Mouse (Mus musculus) embryonic facial prominence, embryonic 10.5 days (tissue): Measurements from ENCODE around the gene Dpp6. TPM values are rescaled to one million over a fixed set of nuclear protein-coding genes. Genes with fewer than 3 reads are reported as not detected.
"Not testable (repeated sequence)": the region's sequence is repeated elsewhere in the genome, so short reads cannot be mapped to it uniquely, and the experiment has no call there.

ENCODE experiments used
- DNase-seq: peaks from one replicate; pipeline ENCODE4 v3.0.0-alpha.2; 2017; ENCODE audit warnings: low spot score
- H3K27ac ChIP-seq: fragments of 300-500 bp; sonication (generic); replicated peaks from 2 replicates; pipeline ENCODE4 v1.5.1; 2016; ENCODE audit warnings: mild to moderate bottlenecking
- H3K27me3 ChIP-seq: fragments of 300-500 bp; sonication (generic); replicated peaks from 2 replicates; pipeline ENCODE4 v1.6.1; 2016; ENCODE audit warnings: low read depth, mild to moderate bottlenecking; ENCODE audit not compliant: poor library complexity, severe bottlenecking
- H3K36me3 ChIP-seq: fragments of 300-500 bp; sonication (generic); replicated peaks from 2 replicates; pipeline ENCODE4 v1.6.1; 2016; ENCODE audit warnings: mild to moderate bottlenecking, moderate library complexity
- H3K4me1 ChIP-seq: fragments of 300-500 bp; sonication (generic); 2 replicates; pipeline ENCODE4 v1.6.1; 2016
- H3K4me3 ChIP-seq: fragments of 300-500 bp; sonication (generic); 2 replicates; pipeline ENCODE4 v1.5.1; 2016; ENCODE audit warnings: mild to moderate bottlenecking, moderate library complexity
- H3K9me3 ChIP-seq: fragments of 300-500 bp; sonication (generic); 2 replicates; pipeline ENCODE4 v1.6.1; 2016; ENCODE audit warnings: mild to moderate bottlenecking
- WGBS: fragments of 180-500 bp; shearing (Covaris S2); methylation state at CpG from one replicate; pipeline ENCODE4 v1.1.7; 2016; 5-methylcytosine and 5-hydroxymethylcytosine counted together
- polyA plus RNA-seq: library from polyadenylated mRNA; unstranded; fragments of >200 nt; fragmentation: Nextera tagmentation; extraction: Ambion mirVana; gene quantifications from 2 replicates; pipeline ENCODE4 v1.2.1, GENCODE M21; 2016

Dpp6 gene
- polyA plus RNA-seq, 1 experiment from 2014 or later, result 2.4 TPM

DNA sequence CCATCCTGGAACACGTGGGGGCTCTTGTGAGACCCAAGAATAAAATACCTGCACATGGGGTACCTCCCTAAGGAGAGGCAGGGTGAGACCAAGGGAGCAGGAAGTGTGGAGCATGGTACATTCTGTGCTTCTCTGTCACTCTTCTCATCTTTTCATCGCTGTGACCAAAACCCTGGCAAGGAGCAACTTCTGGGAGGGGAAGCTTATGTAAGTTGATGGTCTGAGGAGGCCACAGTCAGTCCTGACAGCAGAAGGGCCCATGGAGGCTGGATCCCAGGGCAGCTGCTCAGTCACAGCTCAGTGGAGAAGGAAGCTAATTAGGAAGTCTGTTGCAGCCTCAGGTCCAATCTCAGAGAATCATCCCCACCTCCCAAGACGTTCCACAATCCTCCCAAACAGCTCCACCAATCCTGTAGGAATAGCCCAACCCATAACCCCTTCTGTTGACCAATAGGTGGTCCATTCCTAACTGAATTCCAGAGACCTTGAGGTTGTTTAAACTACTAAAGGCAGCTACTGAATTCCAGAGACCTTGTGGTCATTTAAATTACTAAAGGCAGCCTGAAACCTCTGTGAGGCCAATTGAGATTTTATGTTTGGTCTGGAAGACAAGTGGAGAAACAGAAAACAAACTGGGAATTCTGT lies 636.3 kb downstream of the Dpp6 start:
- WGBS, result 38% methylated on average over 3 of the region's 3 CpGs
- Histone ChIP-seq H3K36me3 (no peaks in the 10 kb centered on the region), H3K4me1 (no peaks in the 10 kb centered on the region)

DNA sequence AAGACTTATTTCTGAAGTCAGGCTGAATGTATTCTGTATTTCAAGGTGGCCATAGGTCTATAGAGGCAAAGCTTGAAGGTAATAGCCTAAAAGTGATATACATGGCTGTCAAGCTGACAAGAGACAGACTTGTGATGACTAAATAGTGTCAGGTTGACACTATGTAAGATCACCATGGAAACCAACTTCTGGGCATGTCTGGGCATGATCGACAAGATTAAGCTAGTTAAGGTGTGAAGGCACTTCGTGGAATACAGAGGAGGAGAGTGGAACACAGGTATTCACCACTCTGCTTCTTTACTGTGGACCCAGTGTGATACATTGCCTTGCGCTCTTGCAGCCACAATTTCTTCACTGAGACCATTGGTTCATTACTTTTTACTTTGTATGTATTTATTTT lies 637.4 kb downstream of the Dpp6 start:
- no peak overlapping the region for H3K4me3 ChIP-seq
- DNase-seq, result no peak
- no peaks in the 10 kb centered on the region for H3K4me1 ChIP-seq
- H3K27me3 ChIP-seq, result no peaks in the 10 kb centered on the region
- H3K9me3 ChIP-seq, result no peaks in the 10 kb centered on the region
- H3K36me3 ChIP-seq, result no peaks in the 10 kb centered on the region
- WGBS, result 86% methylated on average over 3 of the region's 3 CpGs
- no peak overlapping the region for H3K27ac ChIP-seq

More for the DNA sequence above, 636.3 kb downstream of the Dpp6 start:
- H3K9me3 ChIP-seq, result no peaks in the 10 kb centered on the region
- no peak overlapping the region for H3K4me3 ChIP-seq
- no peaks in the 10 kb centered on the region for H3K27me3 ChIP-seq
- H3K27ac ChIP-seq, result no peak overlapping the region
- DNase-seq, result no peak

DNA sequence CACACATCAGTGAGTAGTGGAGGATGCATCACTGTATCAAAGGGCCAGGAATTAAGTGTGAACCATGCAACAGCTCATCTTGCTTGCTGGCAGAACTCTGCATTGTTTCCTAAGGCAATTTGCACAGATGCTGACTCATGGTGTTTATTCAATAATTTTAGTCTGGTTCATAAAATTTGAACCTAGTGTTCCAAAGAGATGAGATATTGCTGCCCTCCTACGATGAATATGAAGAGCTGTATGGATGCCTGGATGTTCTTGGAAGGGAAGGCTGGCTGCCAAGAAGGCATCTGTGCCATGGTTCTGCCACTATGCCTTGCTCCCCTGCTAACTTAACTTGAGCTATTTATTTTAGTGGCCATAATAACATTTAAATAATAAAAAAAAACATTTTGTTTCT lies 640.0 kb downstream of the Dpp6 start:
- no peaks in the 10 kb centered on the region for H3K27me3 ChIP-seq
- 95% methylated on average over 1 of the region's 1 CpGs for WGBS
- no peak overlapping the region for H3K4me3 ChIP-seq
- H3K4me1 ChIP-seq, result no peaks in the 10 kb centered on the region
- no peaks in the 10 kb centered on the region for H3K9me3 ChIP-seq
- no peaks in the 10 kb centered on the region for H3K36me3 ChIP-seq
- DNase-seq, result no peak
- no peak overlapping the region for H3K27ac ChIP-seq

DNA sequence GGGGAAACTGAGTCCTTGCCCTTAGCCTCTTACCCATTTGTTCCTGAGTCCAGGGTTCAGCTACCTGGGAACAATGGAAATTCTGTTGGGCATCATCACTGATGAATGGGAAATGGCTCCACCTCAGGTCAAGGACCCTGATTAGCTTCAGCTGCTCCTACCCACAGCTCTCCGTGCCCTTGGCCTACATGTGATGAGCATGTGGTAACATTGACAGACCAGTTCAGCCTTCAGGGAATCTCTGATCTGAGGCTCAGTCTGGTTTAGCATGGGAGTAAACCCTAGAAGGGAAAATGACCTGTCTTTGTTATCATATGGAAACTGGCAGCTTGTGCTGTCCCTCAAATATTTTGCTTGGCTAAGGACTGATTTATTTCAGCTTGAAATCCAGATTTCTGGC lies 640.7 kb downstream of the Dpp6 start:
- DNase-seq, result no peak
- Histone ChIP-seq H3K27me3 (no peaks in the 10 kb centered on the region), H3K4me1 (no peaks in the 10 kb centered on the region), H3K9me3 (no peaks in the 10 kb centered on the region), H3K27ac (no peak overlapping the region), H3K36me3 (no peaks in the 10 kb centered on the region), H3K4me3 (no peak overlapping the region)
- WGBS, result 41% methylated on average over 1 of the region's 1 CpGs

DNA sequence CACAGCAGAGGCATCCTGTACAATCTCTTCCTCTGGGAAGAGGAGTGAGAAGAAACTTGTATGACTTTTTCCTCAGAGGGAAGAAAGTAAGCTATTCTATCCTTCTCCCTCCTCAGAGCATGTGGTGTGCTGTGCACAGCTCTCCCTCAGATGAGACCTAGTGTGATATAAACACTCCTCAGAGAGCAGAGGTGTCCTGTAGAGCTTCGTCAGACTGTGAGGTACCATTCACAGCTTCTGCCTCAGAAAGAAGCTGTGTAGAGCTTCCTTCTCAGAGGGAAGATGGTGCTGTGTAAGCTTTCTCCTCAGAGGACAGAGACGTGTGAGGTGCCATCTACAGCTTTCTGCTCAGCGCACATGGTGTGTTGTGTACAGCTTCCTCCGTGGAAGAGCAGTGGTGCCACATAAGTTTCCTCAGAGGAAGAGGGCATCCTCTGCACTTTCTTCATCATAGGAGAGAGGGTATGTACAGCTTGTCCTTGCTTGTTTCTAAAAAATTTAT lies 658.0 kb downstream of the Dpp6 start:
- 83% methylated on average over 4 of the region's 4 CpGs for WGBS
- H3K27ac ChIP-seq, result no peak overlapping the region
- H3K36me3 ChIP-seq, result no peaks in the 10 kb centered on the region
- no peaks in the 10 kb centered on the region for H3K27me3 ChIP-seq
- H3K4me3 ChIP-seq, result no peak overlapping the region
- no peak for DNase-seq
- H3K9me3 ChIP-seq, result no peaks in the 10 kb centered on the region
- no peaks in the 10 kb centered on the region for H3K4me1 ChIP-seq

DNA sequence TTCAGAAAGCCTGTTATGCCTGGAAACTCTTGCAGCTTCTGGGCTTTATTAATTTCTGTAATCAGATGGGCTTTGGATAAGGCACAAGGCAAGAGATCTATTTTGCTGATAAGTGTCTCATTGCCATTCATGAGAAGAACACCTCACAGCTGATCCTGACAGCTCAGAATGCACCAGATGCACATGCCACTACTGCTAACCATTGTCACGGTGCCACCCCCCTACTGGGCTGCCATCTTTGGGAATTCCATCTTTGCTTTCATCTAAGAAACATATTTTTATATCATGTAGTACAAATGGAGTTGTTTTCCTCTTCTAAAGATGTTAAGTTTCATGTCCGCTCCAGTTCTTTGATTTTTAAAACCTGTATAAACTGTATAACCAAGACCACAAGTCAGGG lies 664.7 kb downstream of the Dpp6 start:
- no peak overlapping the region for H3K4me3 ChIP-seq
- H3K9me3 ChIP-seq, result no peaks in the 10 kb centered on the region
- no peak overlapping the region for H3K27ac ChIP-seq
- H3K4me1 ChIP-seq, result no peaks in the 10 kb centered on the region
- H3K36me3 ChIP-seq, result no peaks in the 10 kb centered on the region
- DNase-seq, result no peak
- 87% methylated on average over 2 of the region's 2 CpGs for WGBS
- H3K27me3 ChIP-seq, result no peaks in the 10 kb centered on the region

DNA sequence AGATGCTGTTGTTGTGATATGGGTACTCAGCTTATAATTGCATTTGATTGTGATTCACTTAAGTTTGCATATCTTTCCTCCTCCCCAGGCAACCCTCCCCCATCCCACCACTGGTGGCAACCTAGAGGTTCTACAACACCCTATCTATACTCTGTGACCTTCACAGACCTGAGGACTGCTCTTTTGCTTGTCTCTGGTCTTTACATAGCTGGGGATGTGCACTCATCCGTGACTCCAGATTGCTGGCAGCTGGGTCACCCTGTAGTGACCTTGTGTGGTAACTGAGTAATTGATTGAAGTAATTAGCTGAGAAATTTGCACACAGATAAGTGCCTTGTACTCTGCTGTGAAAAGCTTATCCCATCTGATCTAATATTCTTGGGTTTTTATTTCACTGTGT lies 669.1 kb downstream of the Dpp6 start:
- Histone ChIP-seq H3K27ac (no peak overlapping the region), H3K4me1 (no peaks in the 10 kb centered on the region), H3K27me3 (no peaks in the 10 kb centered on the region), H3K36me3 (no peaks in the 10 kb centered on the region), H3K4me3 (no peak overlapping the region), H3K9me3 (no peaks in the 10 kb centered on the region)
- no peak for DNase-seq
- WGBS, result 30% methylated on average over 1 of the region's 1 CpGs

DNA sequence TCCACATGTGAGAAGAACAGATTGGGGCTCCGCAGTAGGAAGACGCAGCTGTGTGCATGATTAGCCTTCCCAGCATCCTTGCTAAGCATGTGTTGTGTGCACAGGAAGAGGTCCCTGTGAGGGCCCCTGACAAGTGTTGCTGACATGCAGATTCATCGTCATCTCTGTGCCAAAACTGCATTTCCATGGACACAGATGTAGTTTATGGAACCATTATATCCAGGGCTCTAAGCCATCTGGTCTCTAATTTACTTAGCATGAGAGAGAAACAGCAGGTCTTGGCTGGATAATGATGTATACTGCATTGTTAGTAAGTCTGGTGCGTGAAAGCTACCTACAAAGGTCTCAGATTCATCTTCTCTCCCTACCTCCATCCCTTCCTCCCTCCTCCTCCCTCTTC lies 673.9 kb downstream of the Dpp6 start:
- Histone ChIP-seq H3K36me3 (no peaks in the 10 kb centered on the region), H3K9me3 (no peaks in the 10 kb centered on the region), H3K4me3 (no peak overlapping the region), H3K4me1 (no peaks in the 10 kb centered on the region), H3K27ac (no peak overlapping the region), H3K27me3 (no peaks in the 10 kb centered on the region)
- no peak for DNase-seq
- 87% methylated on average over 4 of the region's 4 CpGs for WGBS

DNA sequence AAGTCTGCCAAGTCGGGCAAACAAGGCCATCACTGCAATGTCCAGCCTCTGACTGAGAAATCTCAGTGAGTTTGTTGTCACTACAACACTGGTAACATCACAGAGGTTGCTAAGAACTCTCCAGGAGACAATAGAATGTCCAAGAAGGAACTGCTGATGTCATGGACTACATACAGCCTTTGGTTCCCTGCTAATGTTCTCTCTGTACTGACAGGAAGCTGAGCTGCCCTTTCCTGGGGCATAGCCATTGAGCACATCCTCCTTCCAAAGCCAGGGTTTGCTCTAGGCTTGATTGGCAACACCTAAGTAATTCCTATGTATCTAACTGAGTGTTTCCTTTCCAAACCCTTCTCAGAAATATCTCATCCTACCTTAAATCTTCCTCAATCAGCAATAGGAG lies 684.3 kb downstream of the Dpp6 start, which contains the start of gene Speer4b:
Gene Speer4b, minus strand, starts transcription at position 101 of the 400 bp plus-strand sequence.
- not testable (repeated sequence) for H3K4me1 ChIP-seq, H3K27me3 ChIP-seq, H3K27ac ChIP-seq, H3K9me3 ChIP-seq, H3K4me3 ChIP-seq, H3K36me3 ChIP-seq, DNase-seq
- WGBS, result 56% methylated on average over 1 of the region's 1 CpGs

DNA sequence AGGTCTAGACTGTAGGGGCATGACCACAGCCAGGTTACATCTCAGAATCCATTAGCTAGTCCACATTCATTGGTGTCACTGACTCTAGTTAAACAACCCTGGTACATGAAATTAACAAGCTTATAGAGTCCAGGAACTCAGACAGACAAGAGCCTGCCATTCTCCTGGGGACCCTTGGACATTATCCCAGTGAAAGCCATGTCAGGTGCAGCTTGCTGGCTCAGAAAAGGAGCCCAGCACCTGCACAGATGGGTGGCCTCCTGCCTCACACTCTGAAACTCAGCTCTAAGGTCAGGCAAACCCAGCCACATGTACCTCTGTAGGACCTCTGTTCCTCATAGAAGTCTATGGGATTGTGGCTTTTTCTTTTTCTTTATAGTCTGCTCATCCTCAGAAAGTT lies 701.7 kb downstream of the Dpp6 start:
- DNase-seq, result no peak
- H3K36me3 ChIP-seq, result no peaks in the 10 kb centered on the region
- no peaks in the 10 kb centered on the region for H3K4me1 ChIP-seq
- H3K27me3 ChIP-seq, result no peaks in the 10 kb centered on the region
- no peaks in the 10 kb centered on the region for H3K9me3 ChIP-seq
- no peak overlapping the region for H3K4me3 ChIP-seq
- no peak overlapping the region for H3K27ac ChIP-seq

DNA sequence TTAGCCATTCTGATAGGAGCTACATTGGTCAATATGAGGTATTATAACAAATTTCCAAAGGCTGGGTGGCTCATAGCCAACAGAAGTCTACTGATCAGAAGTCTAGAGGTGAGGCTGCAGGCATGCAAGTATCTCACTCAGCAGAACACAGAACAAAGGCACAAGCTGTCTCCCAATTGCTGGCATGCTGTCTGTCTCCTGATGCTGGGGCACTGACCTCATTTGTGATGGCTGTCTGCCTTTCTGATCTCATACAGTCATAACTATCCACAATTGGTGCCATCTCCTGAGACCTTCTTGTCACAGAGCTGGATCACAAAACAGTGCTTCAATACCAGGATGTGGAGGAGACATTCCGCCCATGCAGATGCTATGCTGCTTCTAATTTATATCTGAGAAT lies 709.9 kb downstream of the Dpp6 start:
- Histone ChIP-seq H3K27ac (no peak overlapping the region), H3K4me3 (no peak overlapping the region), H3K27me3 (no peaks in the 10 kb centered on the region), H3K4me1 (no peaks in the 10 kb centered on the region), H3K9me3 (0 out of 2 replicates have a peak, but pooled peaks cover 4% of the 10 kb centered on the region), H3K36me3 (no peaks in the 10 kb centered on the region)
- DNase-seq, result no peak
- WGBS, result 77% methylated on average over 1 of the region's 1 CpGs

DNA sequence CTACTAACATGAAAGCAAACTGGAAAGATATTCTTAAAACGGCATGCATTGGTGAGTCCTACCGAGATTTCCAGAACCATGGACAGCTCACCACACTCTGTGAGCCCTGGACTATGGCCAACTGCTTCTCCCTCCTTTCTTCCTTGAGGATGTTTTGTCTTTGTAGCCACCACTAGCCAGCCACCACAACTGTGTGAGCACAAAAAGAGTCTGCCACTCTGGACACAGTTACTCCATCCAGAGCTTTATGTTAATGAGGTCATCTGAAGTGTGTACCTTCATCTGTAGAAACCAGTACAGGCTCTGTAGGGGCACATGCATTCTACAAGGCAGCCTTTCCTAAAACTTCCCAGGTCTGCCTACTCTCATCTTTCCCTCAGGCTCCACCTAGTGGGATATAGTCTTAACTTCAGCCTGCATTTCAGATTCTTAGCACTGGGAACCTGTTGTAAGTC lies 727.8 kb downstream of the Dpp6 start:
- Histone ChIP-seq H3K4me1 (no peaks in the 10 kb centered on the region), H3K4me3 (no peak overlapping the region), H3K27me3 (no peaks in the 10 kb centered on the region), H3K27ac (no peak overlapping the region), H3K36me3 (no peaks in the 10 kb centered on the region), H3K9me3 (no peaks in the 10 kb centered on the region)
- DNase-seq, result peak; percentile 49
- 11% methylated on average over 2 of the region's 2 CpGs for WGBS

DNA sequence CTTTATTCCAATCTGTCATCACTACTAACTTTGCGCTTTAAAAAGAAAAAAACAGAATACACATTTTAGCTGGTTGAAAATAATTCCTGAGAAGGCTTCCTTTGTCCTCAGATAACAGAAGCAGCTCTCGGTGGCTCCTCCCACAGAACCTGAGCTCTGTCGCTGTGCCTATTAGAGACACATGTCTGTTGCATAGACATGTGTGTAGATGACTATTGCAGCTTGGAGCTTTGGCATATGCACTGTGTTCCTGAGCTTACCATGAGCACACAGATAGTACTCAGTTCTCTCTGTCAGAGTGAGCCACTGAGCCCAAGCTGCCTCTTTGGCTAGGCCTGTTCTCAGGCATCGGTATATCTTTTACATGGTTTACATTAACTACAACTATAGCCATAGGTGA lies 732.3 kb downstream of the Dpp6 start:
- WGBS, result 87% methylated on average over 4 of the region's 4 CpGs
- no peaks in the 10 kb centered on the region for H3K36me3 ChIP-seq
- no peaks in the 10 kb centered on the region for H3K9me3 ChIP-seq
- H3K27ac ChIP-seq, result no peak overlapping the region
- H3K4me1 ChIP-seq, result no peaks in the 10 kb centered on the region
- H3K4me3 ChIP-seq, result no peak overlapping the region
- H3K27me3 ChIP-seq, result no peaks in the 10 kb centered on the region
- no peak for DNase-seq
